Comparison of ENCODE assay signal across 8 mouse cellular contexts in genomic region chr10:17930445-17931083, GRCm38 (mm10). TPM values are rescaled to one million over a fixed set of nuclear protein-coding genes. Genes with fewer than 3 reads are reported as not detected.
DNase-seq lines count a peak whose midpoint lies in the region; ATAC-seq and TF ChIP-seq lines count a peak whose summit lies in the region.

No protein-coding gene starts in this region.

- peak; percentile 92 for ATAC-seq in intestine, embryonic 15.5 days
- ATAC-seq in CD4-positive, CD25-positive, alpha-beta regulatory T cell, adult 4 months: no peak

- no peaks in the 10 kb centered on the region for H3K9me3 ChIP-seq in intestine, embryonic 15.5 days

- TF ChIP-seq POLR2A in liver, adult 2 months (IDR thresholded peaks at IDR 0.05; ENCODE audit: extremely low read depth, insufficient read depth, low read length): no peak

- H3K4me2 ChIP-seq in intestine, embryonic 15.5 days (replicated peaks): 0 out of 2 replicates have a peak overlapping the region, but pooled peaks have one; percentile 9

- peaks cover 20% of the 10 kb centered on the region for H3K4me1 ChIP-seq in liver, adult 2 months (ENCODE audit: control insufficient read depth, insufficient read depth, low read length)
- H3K4me1 ChIP-seq in intestine, embryonic 15.5 days (replicated peaks): peaks cover 9% of the 10 kb centered on the region

- no peak overlapping the region for H3K4me3 ChIP-seq in liver, adult 2 months (ENCODE audit: insufficient read depth, low read depth, low read length)
- no peak overlapping the region for H3K4me3 ChIP-seq in intestine, embryonic 15.5 days (replicated peaks)

- no peaks in the 10 kb centered on the region for H3K27me3 ChIP-seq in liver, adult 2 months (ENCODE audit: control insufficient read depth, insufficient read depth, low read length)
- H3K27me3 ChIP-seq in intestine, embryonic 15.5 days (replicated peaks): no peaks in the 10 kb centered on the region

- H3K36me3 ChIP-seq in liver, adult 2 months (ENCODE audit: control insufficient read depth, insufficient read depth, low read length): no peaks in the 10 kb centered on the region
- no peaks in the 10 kb centered on the region for H3K36me3 ChIP-seq in intestine, embryonic 15.5 days

- DNase-seq in liver, adult 2 months (ENCODE audit: extremely low read depth, low read depth, low spot score): peak; percentile 91
- no peak for DNase-seq in liver
- DNase-seq in adrenal gland, adult 8-10 months: peak; percentile 42
- peak; percentile 79 to 85 for DNase-seq in cerebellum, postnatal 10 days
- DNase-seq in embryo, embryonic 9.5 days (ENCODE audit: extremely low spot score): no peak
- DNase-seq in left cerebral cortex, postnatal 36 days (ENCODE audit: low spot score in 2 of 2): no peak

- H3K9ac ChIP-seq in liver, adult 2 months (ENCODE audit: low read depth, low read length): no peak overlapping the region
- no peak overlapping the region for H3K9ac ChIP-seq in intestine, embryonic 15.5 days

- 11% methylated on average over 6 of the region's 6 CpGs for WGBS in liver, adult 2 months
- 12% methylated on average over 6 of the region's 6 CpGs for WGBS in intestine, embryonic 15.5 days

- peaks cover 7% of the 10 kb centered on the region; the same call in 1 of the 2 replicates for H3K79me2 ChIP-seq in liver, adult 2 months (ENCODE audit: control insufficient read depth, insufficient read depth, low read length)

- TF ChIP-seq CTCF in liver, adult 2 months (IDR thresholded peaks at IDR 0.05; ENCODE audit: low read depth, low read length): no peak

- peak overlapping the region; percentile 41 for H3K27ac ChIP-seq in liver, adult 2 months (replicated peaks; ENCODE audit: insufficient read depth, low read depth, low read length)
- no peak overlapping the region for H3K27ac ChIP-seq in intestine, embryonic 15.5 days

- intact Hi-C loops in left cerebral cortex, postnatal 36 days (cut with DNase I): no loop called here

RNA-seq across cellular contexts. Expression of gene Heca, which starts 17.3 kb away (rescaled TPM):
- total RNA-seq in liver, adult 2 months (2014; rRNA removed): 25.2 and 27.9 TPM in 2 replicates
- polyA plus RNA-seq in liver, adult 2 months (2012; rRNA removed): 7.5 and 15.1 TPM in 2 replicates
- total RNA-seq in adrenal gland, adult 8-10 months (2022): 10 to 100 TPM; 22.5 to 42.2 (median 30.2) TPM
- polyA plus RNA-seq in intestine, embryonic 15.5 days (2015; fragmentation: Nextera tagmentation; extraction: Ambion mirVana): 3.2 and 3.5 TPM in 2 replicates
- total RNA-seq in left cerebral cortex, postnatal 36 days (2021): 10 to 100 TPM; 24.8 to 27.8 TPM
- 10 to 100 TPM; 29.1 to 36.7 TPM for polyA plus RNA-seq in CD4-positive, CD25-positive, alpha-beta regulatory T cell, adult 4 months (2017; shearing (Covaris generic))

Comparison
In these comparisons a context has a peak if more than half of its experiments do, and no peak if none do; other contexts are left out.
1. DNase-seq: peak in liver, adult 2 months (single experiment), adrenal gland, adult 8-10 months (single experiment) and cerebellum, postnatal 10 days (2 of 2); none in liver (single experiment), embryo, embryonic 9.5 days (single experiment) and left cerebral cortex, postnatal 36 days (0 of 2).